Mouse (Mus musculus) left cerebral cortex, postnatal 10 days (tissue): ENCODE measurements at regions not wholly inside any gene's neighbourhood (a gene's known extent, or its start where the extent isn't known, plus 50 kb on each side); places are given as distances from the start of the nearest gene placed in this dataset.

Source experiments
- DNase-seq, 2 experiments: peaks; one replicate each; pipeline ENCODE4 v3.0.0; 2021 to 2022; ENCODE audit warnings: low spot score in 2 of 2, mixed read lengths in 1 of 2; ENCODE audit errors: extremely low spot score in 1 of 2
- intact Hi-C: fragments of 180-260 bp; cut with DNase I; formaldehyde crosslinking; loops from one replicate; pipeline ENCODE4 v1.15.1; 2025

DNA sequence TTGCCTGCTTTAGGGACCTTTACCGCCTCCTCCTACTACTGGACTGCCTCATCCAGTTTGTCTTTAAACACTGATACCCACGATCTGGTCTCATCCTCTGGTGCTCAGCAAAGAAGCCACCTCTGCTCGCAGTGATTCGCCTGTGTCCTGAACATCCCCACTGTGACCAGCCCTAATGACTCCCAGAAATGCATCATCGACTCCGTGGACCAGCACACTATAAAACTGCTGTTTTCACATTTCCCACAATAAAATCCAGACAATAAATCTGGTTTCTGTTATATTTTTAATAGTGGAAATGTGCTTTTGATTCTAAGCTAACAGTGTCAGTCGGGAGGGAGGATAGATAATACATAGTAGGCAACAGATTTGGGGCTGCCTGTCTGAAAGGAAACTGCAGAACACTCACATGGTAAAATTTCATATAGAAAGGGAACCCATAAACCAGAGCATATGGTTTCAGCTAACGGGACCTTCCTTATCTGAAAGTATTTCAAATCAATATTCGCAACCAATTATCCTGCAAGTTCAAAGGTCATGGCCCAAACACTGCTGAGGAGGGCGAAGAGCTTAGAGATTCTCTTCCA, 233.7 kb upstream of the Cxadr start:
- intact Hi-C loops = no loop called here
- DNase-seq = no peak

DNA sequence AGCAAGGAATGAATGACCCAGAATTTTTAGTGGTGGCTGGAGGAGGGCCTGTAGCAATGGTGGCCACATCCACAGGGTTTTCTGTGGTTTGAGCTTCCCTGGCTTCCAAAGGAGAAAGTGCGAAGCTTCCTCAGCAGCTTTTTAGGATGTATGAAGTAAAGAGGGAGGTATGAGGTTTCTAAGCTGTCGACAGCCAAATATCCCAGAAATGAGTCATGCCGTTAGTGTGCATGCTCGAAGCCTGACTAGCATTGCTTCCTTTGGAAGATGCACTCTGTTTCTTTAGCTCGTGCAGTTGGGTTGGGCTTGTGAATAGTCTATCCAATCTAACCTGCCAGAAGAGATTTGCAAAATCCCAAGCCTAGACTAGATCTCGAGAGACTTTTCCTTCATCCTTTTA, 240.8 kb upstream of the Cxadr start:
- intact Hi-C loops = no loop called here
- DNase-seq = no peak

- DNase-seq = no peak
- intact Hi-C loops = no loop called here
These were observed 243.7 kb upstream of the Cxadr start for GRCm38 (mm10) chr16:78057549-78057948.

DNA sequence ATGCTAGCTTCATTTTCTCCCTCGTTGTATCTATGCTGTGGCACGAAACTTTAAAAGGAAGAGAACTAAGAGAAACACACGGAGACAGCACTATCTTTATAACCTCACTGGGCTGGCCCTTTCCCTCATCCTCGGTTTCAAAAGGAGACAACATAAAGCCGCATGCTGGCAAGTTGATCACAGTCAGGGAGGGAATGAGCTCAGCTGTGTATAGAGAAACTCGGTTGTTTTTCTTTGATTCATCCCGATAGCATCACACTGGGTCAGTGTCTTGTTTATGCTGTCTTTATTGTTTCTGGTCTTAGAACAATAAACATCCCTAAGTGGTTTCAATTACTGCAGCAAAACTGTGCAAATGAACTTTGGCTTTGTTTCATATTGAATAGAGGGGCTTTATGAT, 249.2 kb upstream of the Cxadr start:
- intact Hi-C loops = no loop called here
- DNase-seq = no peak

GRCm38 (mm10) chr16:78040149-78040920, 261.0 kb upstream of the Cxadr start:
- intact Hi-C loops = no loop called here
- no peak for DNase-seq

GRCm38 (mm10) chr16:78019605-78020285, 281.5 kb upstream of the Cxadr start:
- no peak for DNase-seq
- intact Hi-C loops = no loop called here

DNA sequence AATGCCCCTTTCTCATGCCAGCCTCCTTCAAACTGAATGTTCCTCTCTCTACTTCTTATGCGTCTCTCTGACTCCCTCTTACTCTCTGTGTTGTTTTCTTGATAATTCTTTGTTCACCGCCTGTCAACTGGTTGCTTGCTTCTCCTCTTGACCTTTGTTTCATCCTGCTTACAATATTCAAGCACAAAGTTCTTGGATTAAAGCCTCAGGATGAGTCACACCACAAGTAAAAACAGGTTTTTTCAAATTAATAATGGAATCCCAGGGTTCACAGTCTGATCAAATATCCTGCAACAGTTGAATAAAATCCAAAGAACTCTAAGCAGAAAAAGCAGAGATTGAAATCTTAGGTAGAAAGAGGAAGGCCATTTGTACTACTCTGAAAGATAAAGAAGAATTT, 285.9 kb upstream of the Cxadr start:
- intact Hi-C loops = no loop called here
- DNase-seq = no peak

GRCm38 (mm10) chr16:78013049-78013819, 288.1 kb upstream of the Cxadr start:
- intact Hi-C loops = no loop called here
- no peak for DNase-seq

DNA sequence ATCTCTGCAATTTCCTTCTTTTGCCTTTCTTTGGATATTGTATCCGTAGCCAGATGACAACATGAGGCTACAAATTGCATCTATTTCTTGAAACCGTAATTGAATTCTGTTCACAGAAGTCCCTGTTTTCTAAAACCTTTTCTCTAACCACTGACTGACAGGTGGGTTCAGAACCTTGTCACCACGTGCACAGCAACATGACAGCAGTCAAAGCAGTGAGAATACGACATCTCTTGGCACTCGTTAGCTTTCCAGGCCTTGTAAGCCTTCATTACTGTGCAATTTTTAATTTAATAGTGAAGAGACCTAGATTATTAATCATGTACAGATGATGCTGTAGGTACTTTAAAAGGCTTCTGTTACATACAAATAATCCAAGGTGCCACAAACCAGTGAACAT, 297.3 kb upstream of the Cxadr start:
- DNase-seq = no peak
- intact Hi-C loops = no loop called here

- DNase-seq = no peak
- intact Hi-C loops = no loop called here
These were observed 308.3 kb upstream of the Cxadr start for GRCm38 (mm10) chr16:77992986-77993385.

GRCm38 (mm10) chr16:77989791-77990325, 311.4 kb upstream of the Cxadr start:
- DNase-seq = no peak

DNA sequence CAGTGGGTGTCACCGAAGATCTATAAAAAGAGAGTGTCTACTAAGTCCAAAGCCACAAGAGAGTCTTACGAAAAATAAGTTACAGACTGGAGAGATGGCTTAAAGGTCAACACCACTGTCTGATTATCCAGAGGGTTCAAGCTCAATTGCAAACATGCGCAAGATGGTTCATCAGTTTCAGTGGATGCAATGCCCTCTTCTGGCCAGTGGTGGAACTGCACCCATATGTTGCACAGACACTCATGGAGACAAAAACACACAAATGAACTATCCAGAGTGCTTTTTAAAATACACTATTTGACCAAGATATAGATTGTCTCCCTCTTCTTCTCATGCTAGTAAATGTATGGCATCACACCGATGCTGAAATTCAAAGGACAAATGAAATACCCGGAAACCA, 312.1 kb upstream of the Cxadr start:
- no peak for DNase-seq
- intact Hi-C loops = no loop called here

More at GRCm38 (mm10) chr16:77989791-77990325, 311.4 kb upstream of the Cxadr start:
- intact Hi-C loops = no loop called here

- peak in 1 of 2 experiments; percentile 53 for DNase-seq
- intact Hi-C loops = no loop called here
These were observed 314.3 kb upstream of the Cxadr start for GRCm38 (mm10) chr16:77986884-77987529.

- intact Hi-C loops = no loop called here
- DNase-seq = no peak
These were observed 346.9 kb upstream of the Gm11146 start for GRCm38 (mm10) chr16:77948785-77949184.

GRCm38 (mm10) chr16:77945442-77945841, 343.5 kb upstream of the Gm11146 start:
- intact Hi-C loops = no loop called here
- DNase-seq = no peak

GRCm38 (mm10) chr16:77931025-77931723, 329.3 kb upstream of the Gm11146 start:
- intact Hi-C loops = no loop called here
- DNase-seq = no peak

DNA sequence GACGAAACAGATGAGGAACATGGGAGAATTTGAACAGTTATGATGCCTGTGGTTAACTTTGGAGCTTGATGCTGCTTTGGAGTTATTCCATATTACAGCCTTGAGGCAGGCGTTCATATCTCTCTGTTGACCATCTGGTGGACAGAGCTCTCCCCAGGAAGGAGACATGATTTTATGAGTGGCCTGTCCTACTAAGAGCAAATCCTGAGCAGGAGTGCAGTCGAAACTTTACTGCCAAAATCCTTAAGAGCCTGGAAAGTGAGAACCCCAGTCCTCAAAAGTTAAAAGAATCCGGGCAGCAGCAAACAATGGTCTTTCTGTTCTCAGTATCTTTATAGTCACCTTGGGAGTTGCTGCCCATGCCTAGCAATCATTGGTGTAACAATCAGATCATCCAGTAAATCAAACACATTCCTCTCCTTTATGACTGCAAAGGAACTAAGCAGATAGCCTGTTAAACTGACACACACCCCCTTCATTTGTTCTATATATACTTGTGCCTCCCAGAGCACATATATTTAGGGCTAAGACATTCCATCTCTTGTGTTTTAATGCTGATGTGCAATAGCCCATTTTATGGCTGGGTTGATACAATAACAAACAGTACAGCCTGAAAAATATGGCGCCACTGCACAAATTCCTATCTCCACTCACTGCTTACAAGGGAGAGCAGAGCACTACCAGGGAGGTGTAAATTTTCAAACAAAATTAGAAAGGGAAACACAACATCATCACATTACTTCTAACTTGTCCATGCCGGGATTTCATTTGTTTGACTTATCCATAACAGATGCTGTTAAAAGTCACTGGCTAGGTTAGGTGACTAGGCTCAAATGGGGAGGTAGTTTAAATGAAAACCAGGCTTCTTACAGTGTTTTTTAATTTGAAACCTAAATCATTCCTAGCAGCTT, 312.5 kb upstream of the Gm11146 start:
- no peak for DNase-seq
- intact Hi-C loops = no loop called here
